Mouse (Mus musculus): ENCODE measurements around the gene Prune1.

DNA sequence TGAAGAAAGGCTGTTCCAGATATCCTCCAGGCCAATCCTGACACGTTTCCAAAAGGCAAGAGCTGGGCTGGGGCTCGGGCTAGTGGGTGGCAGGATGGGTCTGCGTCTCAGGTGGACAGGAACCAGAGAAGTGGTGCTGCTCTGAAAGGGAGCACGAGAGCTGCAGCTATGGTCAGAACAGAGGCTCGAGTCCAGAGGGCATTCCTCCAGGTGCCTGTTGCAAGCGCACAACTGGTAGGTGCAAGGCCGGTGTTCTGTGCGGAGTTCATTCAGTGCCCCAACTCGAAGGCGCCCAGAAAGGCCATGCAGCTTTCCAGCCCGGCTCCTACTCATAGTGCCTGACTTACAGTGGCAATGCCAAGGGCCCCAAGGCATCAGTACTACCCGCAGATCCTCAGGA lies 41.9 kb downstream of the Prune1 start:
- no peak for TF ChIP-seq POLR2A (IDR thresholded peaks at IDR 0.05; ENCODE audit: borderline replicate concordance, extremely low read depth, insufficient read depth, insufficient read length, poor library complexity, severe bottlenecking)
- TF ChIP-seq CTCF (IDR thresholded peaks at IDR 0.05; ENCODE audit: borderline replicate concordance, extremely low read depth, insufficient read depth, insufficient read length) = no peak

Data from brain, embryonic 14.5 days (tissue).